Mouse (Mus musculus) lung, embryonic 16.5 days (tissue): ENCODE results near the gene Agtrap. TPM values are rescaled to one million over a fixed set of nuclear protein-coding genes. Genes with fewer than 3 reads are reported as not detected.
"Not testable (repeated sequence)": the region's sequence is repeated elsewhere in the genome, so short reads cannot be mapped to it uniquely, and the experiment has no call there.

Experiments used
- ATAC-seq: fragments of 200-750 bp; cut with Nextera tagmentation; 2 replicates; pipeline ENCODE4 v1.8.0; 2017; ENCODE audit warnings: low read depth, mild to moderate bottlenecking, moderate library complexity
- H3K27ac ChIP-seq: fragments of 300-500 bp; sonication (generic); 2 replicates; pipeline ENCODE4 v1.5.1; 2014; ENCODE audit warnings: mild to moderate bottlenecking, control low read depth, low read length
- H3K27me3 ChIP-seq: fragments of 300-500 bp; sonication (generic); 2 replicates; pipeline ENCODE4 v1.6.1; 2014; ENCODE audit warnings: low read depth, low read length, mixed read lengths; ENCODE audit not compliant: control insufficient read depth, insufficient read depth
- H3K36me3 ChIP-seq: fragments of 300-500 bp; sonication (generic); 2 replicates; pipeline ENCODE4 v1.6.1; 2014; ENCODE audit warnings: low read length; ENCODE audit not compliant: control insufficient read depth, insufficient read depth
- H3K4me1 ChIP-seq: fragments of 300-500 bp; sonication (generic); replicated peaks from 2 replicates; pipeline ENCODE4 v1.6.1; 2014; ENCODE audit warnings: low read length, mixed read lengths; ENCODE audit not compliant: control insufficient read depth, insufficient read depth
- H3K4me2 ChIP-seq: fragments of 300-500 bp; sonication (generic); 2 replicates; pipeline ENCODE4 v1.6.1; 2014; ENCODE audit warnings: low read depth, low read length, control low read depth
- H3K4me3 ChIP-seq: fragments of 300-500 bp; sonication (generic); 2 replicates; pipeline ENCODE4 v1.5.1; 2014; ENCODE audit warnings: mild to moderate bottlenecking, low read length, control low read depth
- H3K9ac ChIP-seq: fragments of 300-500 bp; sonication (generic); 2 replicates; pipeline ENCODE4 v1.6.1; 2014; ENCODE audit warnings: low read length, control low read depth
- H3K9me3 ChIP-seq: fragments of 300-500 bp; sonication (generic); 2 replicates; pipeline ENCODE4 v1.6.1; 2016; ENCODE audit warnings: low read length; ENCODE audit not compliant: control insufficient read depth
- WGBS: fragments of 180-500 bp; shearing (Covaris S2); extraction: QIAGEN DNeasy Blood & Tissue Kit; methylation state at CpG from one replicate; pipeline ENCODE4 v1.1.7; 2014; 5-methylcytosine and 5-hydroxymethylcytosine counted together
- polyA plus RNA-seq: library from polyadenylated mRNA; unstranded; fragments of >200 nt; fragmentation: Nextera tagmentation; extraction: Ambion mirVana; gene quantifications from 2 replicates; pipeline ENCODE4 v1.2.1, GENCODE M21; 2015

Agtrap gene
- polyA plus RNA-seq, 1 experiment from 2014 or later = 16.3 TPM

- ATAC-seq = no peak
- Histone ChIP-seq H3K9ac (no peak overlapping the region), H3K27ac (no peak overlapping the region), H3K9me3 (no peaks in the 10 kb centered on the region), H3K4me3 (no peak overlapping the region), H3K27me3 (no peaks in the 10 kb centered on the region), H3K4me1 (no peaks in the 10 kb centered on the region), H3K4me2 (no peak overlapping the region), H3K36me3 (peaks cover 55% of the 10 kb centered on the region)
- WGBS = 87% methylated on average over 4 of the region's 4 CpGs
These were observed 31.0 kb downstream of the Agtrap start for GRCm38 (mm10) chr4:148056801-148057200.

- 85% methylated on average over 7 of the region's 7 CpGs for WGBS
- H3K4me2 ChIP-seq = no peak overlapping the region
These were observed 31.6 kb downstream of the Agtrap start for GRCm38 (mm10) chr4:148056246-148056645.

GRCm38 (mm10) chr4:148054961-148055695, 32.7 kb downstream of the Agtrap start:
- H3K4me2 ChIP-seq = no peak overlapping the region
- no peak overlapping the region for H3K4me3 ChIP-seq
- H3K27ac ChIP-seq = no peak overlapping the region
- 85% methylated on average over 21 of the region's 21 CpGs for WGBS
- H3K4me1 ChIP-seq = no peaks in the 10 kb centered on the region
- no peaks in the 10 kb centered on the region for H3K27me3 ChIP-seq
- H3K36me3 ChIP-seq = peaks cover 63% of the 10 kb centered on the region
- H3K9me3 ChIP-seq = no peaks in the 10 kb centered on the region
- ATAC-seq = no peak
- no peak overlapping the region for H3K9ac ChIP-seq

More at GRCm38 (mm10) chr4:148056246-148056645, 31.6 kb downstream of the Agtrap start:
- no peak for ATAC-seq
- H3K4me1 ChIP-seq = no peaks in the 10 kb centered on the region
- no peak overlapping the region for H3K27ac ChIP-seq
- peaks cover 59% of the 10 kb centered on the region for H3K36me3 ChIP-seq
- H3K9me3 ChIP-seq = no peaks in the 10 kb centered on the region
- no peaks in the 10 kb centered on the region for H3K27me3 ChIP-seq
- no peak overlapping the region for H3K9ac ChIP-seq
- no peak overlapping the region for H3K4me3 ChIP-seq

GRCm38 (mm10) chr4:148053417-148053920, 34.4 kb downstream of the Agtrap start:
- H3K9ac ChIP-seq = no peak overlapping the region
- H3K9me3 ChIP-seq = no peaks in the 10 kb centered on the region
- no peak overlapping the region for H3K4me2 ChIP-seq
- H3K36me3 ChIP-seq = peaks cover 66% of the 10 kb centered on the region
- 91% methylated on average over 12 of the region's 12 CpGs for WGBS
- no peaks in the 10 kb centered on the region for H3K27me3 ChIP-seq
- ATAC-seq = no peak
- no peak overlapping the region for H3K27ac ChIP-seq
- no peak overlapping the region for H3K4me3 ChIP-seq
- no peaks in the 10 kb centered on the region for H3K4me1 ChIP-seq

GRCm38 (mm10) chr4:148052976-148053375, 34.9 kb downstream of the Agtrap start:
- Histone ChIP-seq H3K27ac (no peak overlapping the region), H3K4me3 (no peak overlapping the region), H3K9me3 (no peaks in the 10 kb centered on the region), H3K36me3 (peaks cover 65% of the 10 kb centered on the region), H3K9ac (no peak overlapping the region), H3K27me3 (no peaks in the 10 kb centered on the region), H3K4me2 (no peak overlapping the region), H3K4me1 (no peaks in the 10 kb centered on the region)
- peak; percentile 41; the same call in 1 of the 2 replicates for ATAC-seq
- 59% methylated on average over 2 of the region's 2 CpGs for WGBS

- no peak for ATAC-seq
- H3K4me2 ChIP-seq = no peak overlapping the region
- no peaks in the 10 kb centered on the region for H3K27me3 ChIP-seq
- no peaks in the 10 kb centered on the region for H3K4me1 ChIP-seq
- H3K9ac ChIP-seq = no peak overlapping the region
- no peaks in the 10 kb centered on the region for H3K9me3 ChIP-seq
- H3K36me3 ChIP-seq = peaks cover 60% of the 10 kb centered on the region
- 84% methylated on average over 11 of the region's 11 CpGs for WGBS
- H3K27ac ChIP-seq = no peak overlapping the region
- no peak overlapping the region for H3K4me3 ChIP-seq
These were observed 35.9 kb downstream of the Agtrap start for GRCm38 (mm10) chr4:148051886-148052285.

- no peak overlapping the region for H3K9ac ChIP-seq
- 86% methylated on average over 13 of the region's 13 CpGs for WGBS
- no peak; the same call in 1 of the 2 replicates for ATAC-seq
- H3K9me3 ChIP-seq = no peaks in the 10 kb centered on the region
- H3K4me1 ChIP-seq = no peaks in the 10 kb centered on the region
- H3K36me3 ChIP-seq = peaks cover 57% of the 10 kb centered on the region
- H3K27me3 ChIP-seq = no peaks in the 10 kb centered on the region
- no peak overlapping the region for H3K4me3 ChIP-seq
- no peak overlapping the region for H3K4me2 ChIP-seq
- no peak overlapping the region for H3K27ac ChIP-seq
These were observed 36.6 kb downstream of the Agtrap start for GRCm38 (mm10) chr4:148051046-148051776.

- H3K36me3 ChIP-seq = peaks cover 53% of the 10 kb centered on the region
- H3K27ac ChIP-seq, ATAC-seq, H3K4me3 ChIP-seq, H3K4me2 ChIP-seq, H3K9me3 ChIP-seq, H3K4me1 ChIP-seq, H3K27me3 ChIP-seq, H3K9ac ChIP-seq: not testable (repeated sequence)
- 90% methylated on average over 3 of the region's 3 CpGs for WGBS
These were observed 37.4 kb downstream of the Agtrap start for GRCm38 (mm10) chr4:148050396-148050914.

GRCm38 (mm10) chr4:148046450-148047031, 41.3 kb downstream of the Agtrap start:
- Histone ChIP-seq H3K36me3 (peaks cover 23% of the 10 kb centered on the region), H3K4me1 (peaks cover 12% of the 10 kb centered on the region), H3K4me3 (no peak overlapping the region), H3K4me2 (no peak overlapping the region), H3K9me3 (no peaks in the 10 kb centered on the region), H3K27ac (no peak overlapping the region), H3K27me3 (no peaks in the 10 kb centered on the region), H3K9ac (no peak overlapping the region)
- WGBS = 56% methylated on average over 4 of the region's 4 CpGs
- ATAC-seq = no peak
